Mouse (Mus musculus) lung, postnatal 0 days (tissue): ENCODE data around the gene Rcn1. TPM values are rescaled to one million over a fixed set of nuclear protein-coding genes. Genes with fewer than 3 reads are reported as not detected.

ENCODE experiments used
- ATAC-seq: fragments of 200-750 bp; cut with Nextera tagmentation; 2 replicates; pipeline ENCODE4 v1.8.0; 2017; ENCODE audit warnings: moderate library complexity
- DNase-seq: peaks from one replicate; pipeline ENCODE4 v3.0.0-alpha.2; 2016; ENCODE audit warnings: low spot score
- H3K27ac ChIP-seq: fragments of 300-500 bp; sonication (generic); 2 replicates; pipeline ENCODE4 v1.5.1; 2014; ENCODE audit warnings: antibody characterized with exemption, mild to moderate bottlenecking, low read length, mixed read lengths
- H3K27me3 ChIP-seq: fragments of 300-500 bp; sonication (generic); replicated peaks from 2 replicates; pipeline ENCODE4 v1.6.1; 2014; ENCODE audit warnings: low read length, mixed read lengths; ENCODE audit not compliant: insufficient read depth
- H3K36me3 ChIP-seq: fragments of 300-500 bp; sonication (generic); 2 replicates; pipeline ENCODE4 v1.6.1; 2014; ENCODE audit warnings: low read length, mixed read lengths; ENCODE audit not compliant: insufficient read depth
- H3K4me1 ChIP-seq: fragments of 300-500 bp; sonication (generic); 2 replicates; pipeline ENCODE4 v1.6.1; 2014; ENCODE audit warnings: antibody characterized with exemption, low read depth, low read length, mixed read lengths; ENCODE audit not compliant: insufficient read depth
- H3K4me2 ChIP-seq: fragments of 300-500 bp; sonication (generic); replicated peaks from 2 replicates; pipeline ENCODE4 v1.6.1; 2014; ENCODE audit warnings: low read depth, mild to moderate bottlenecking, low read length, moderate library complexity, mixed read lengths
- H3K4me3 ChIP-seq: fragments of 300-500 bp; sonication (generic); 2 replicates; pipeline ENCODE4 v1.5.1; 2014; ENCODE audit warnings: low read depth, low read length
- H3K9ac ChIP-seq: fragments of 300-500 bp; sonication (generic); replicated peaks from 2 replicates; pipeline ENCODE4 v1.6.1; 2014; ENCODE audit warnings: low read depth, mild to moderate bottlenecking
- H3K9me3 ChIP-seq: fragments of 300-500 bp; sonication (generic); 2 replicates; pipeline ENCODE4 v1.6.1; 2016; ENCODE audit warnings: low read length, mixed read lengths
- CTCF ChIP-seq: IDR thresholded peaks from 2 replicates; pipeline ENCODE4 v1.5.1; 2016; ENCODE audit warnings: antibody characterized with exemption, mild to moderate bottlenecking
- EP300 ChIP-seq: IDR thresholded peaks from 2 replicates; pipeline ENCODE4 v1.6.1; 2016; ENCODE audit warnings: antibody characterized with exemption, mild to moderate bottlenecking, control low read depth
- WGBS: fragments of 180-500 bp; shearing (Covaris S2); extraction: QIAGEN DNeasy Blood & Tissue Kit; methylation state at CpG from one replicate; pipeline ENCODE4 v1.1.7; 2014; 5-methylcytosine and 5-hydroxymethylcytosine counted together
- polyA plus RNA-seq: library from polyadenylated mRNA; unstranded; fragments of >200 nt; fragmentation: Nextera tagmentation; extraction: Ambion mirVana; gene quantifications from 2 replicates; pipeline ENCODE4 v1.2.1, GENCODE M21; 2015

The Rcn1 gene
- polyA plus RNA-seq, 1 experiment from 2014 or later: 60.1 TPM

DNA sequence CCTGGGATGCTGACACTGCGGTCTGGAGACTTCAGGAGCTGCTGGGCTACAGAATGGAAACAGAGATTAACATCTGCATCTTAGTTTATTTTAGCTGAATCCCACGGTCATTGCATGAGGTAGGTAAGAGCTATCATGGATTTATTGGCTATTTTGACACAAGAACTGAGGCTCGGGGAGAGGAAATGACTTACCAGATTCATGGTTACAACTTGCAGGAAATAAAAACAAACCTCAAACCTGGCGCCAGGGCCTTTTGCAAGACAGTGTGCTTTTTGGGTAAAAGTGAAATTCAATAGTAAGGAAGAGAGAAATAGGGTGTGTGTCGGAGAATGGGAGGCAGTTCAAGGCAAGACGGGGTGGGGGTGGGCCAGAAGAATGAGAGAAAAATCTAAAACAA, 30.8 kb upstream of the Rcn1 start:
- ATAC-seq (no peak), DNase-seq (no peak)
- TF ChIP-seq CTCF (no peak), EP300 (no peak)
- H3K27me3 ChIP-seq: no peaks in the 10 kb centered on the region
- no peaks in the 10 kb centered on the region for H3K36me3 ChIP-seq
- H3K4me2 ChIP-seq: no peak overlapping the region
- H3K4me3 ChIP-seq: no peak overlapping the region
- no peak overlapping the region for H3K9ac ChIP-seq
- H3K27ac ChIP-seq: no peak overlapping the region
- H3K9me3 ChIP-seq: no peaks in the 10 kb centered on the region
- 52% methylated on average over 6 of the region's 6 CpGs for WGBS
- H3K4me1 ChIP-seq: no peaks in the 10 kb centered on the region

DNA sequence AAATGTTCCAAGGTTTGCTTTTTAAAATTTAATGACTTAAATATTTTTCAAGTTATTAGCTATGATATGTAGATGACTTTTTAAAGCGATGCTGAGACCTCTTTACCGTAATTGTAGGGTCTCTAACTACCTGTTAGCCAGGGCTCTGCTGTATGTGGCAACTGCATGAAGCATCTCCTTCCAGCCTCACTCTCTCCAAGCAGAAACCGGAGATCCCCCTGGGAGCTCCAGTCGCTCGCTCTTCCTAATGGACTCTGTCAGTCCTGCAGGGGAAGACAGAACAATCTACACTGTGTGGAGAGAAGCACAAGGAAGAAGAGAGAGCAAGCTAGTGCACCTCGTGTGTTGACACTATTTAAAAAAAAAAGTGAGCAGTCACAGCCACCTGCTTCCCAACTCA, 29.3 kb upstream of the Rcn1 start:
- no peaks in the 10 kb centered on the region for H3K27me3 ChIP-seq
- DNase-seq (no peak), ATAC-seq (no peak)
- TF ChIP-seq CTCF (no peak), EP300 (no peak)
- WGBS: 19% methylated on average over 6 of the region's 6 CpGs
- no peak overlapping the region for H3K9ac ChIP-seq
- H3K36me3 ChIP-seq: no peaks in the 10 kb centered on the region
- H3K4me2 ChIP-seq: no peak overlapping the region
- no peak overlapping the region for H3K4me3 ChIP-seq
- no peaks in the 10 kb centered on the region for H3K4me1 ChIP-seq
- H3K9me3 ChIP-seq: no peaks in the 10 kb centered on the region
- no peak overlapping the region for H3K27ac ChIP-seq

DNA sequence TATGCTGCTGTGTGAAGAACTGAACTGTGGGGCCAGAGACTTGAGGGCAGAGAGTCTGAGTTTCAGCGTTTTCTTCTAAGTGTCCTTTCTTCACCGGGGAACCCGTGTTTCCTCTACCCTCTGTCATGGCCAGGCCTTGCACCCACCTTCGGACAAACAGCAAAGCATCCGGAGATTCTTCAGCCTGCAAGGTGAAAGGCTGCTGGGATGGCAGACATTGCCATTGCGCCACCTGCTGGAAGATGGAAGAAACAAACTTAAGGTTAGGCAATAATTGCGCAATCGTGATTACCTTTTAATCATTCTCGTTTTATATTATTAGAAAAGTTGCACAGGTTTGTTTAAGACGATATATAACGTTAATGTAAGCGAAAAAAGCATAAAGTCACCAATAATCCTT, 28.9 kb upstream of the Rcn1 start:
- Histone ChIP-seq H3K4me2 (no peak overlapping the region), H3K9ac (no peak overlapping the region), H3K9me3 (no peaks in the 10 kb centered on the region), H3K4me3 (no peak overlapping the region), H3K27me3 (no peaks in the 10 kb centered on the region), H3K36me3 (no peaks in the 10 kb centered on the region), H3K4me1 (no peaks in the 10 kb centered on the region), H3K27ac (no peak overlapping the region)
- WGBS: 2% methylated on average over 12 of the region's 12 CpGs
- DNase-seq: peak; percentile 77
- TF ChIP-seq EP300 (no peak), CTCF (peak; percentile 96)
- ATAC-seq: no peak

DNA sequence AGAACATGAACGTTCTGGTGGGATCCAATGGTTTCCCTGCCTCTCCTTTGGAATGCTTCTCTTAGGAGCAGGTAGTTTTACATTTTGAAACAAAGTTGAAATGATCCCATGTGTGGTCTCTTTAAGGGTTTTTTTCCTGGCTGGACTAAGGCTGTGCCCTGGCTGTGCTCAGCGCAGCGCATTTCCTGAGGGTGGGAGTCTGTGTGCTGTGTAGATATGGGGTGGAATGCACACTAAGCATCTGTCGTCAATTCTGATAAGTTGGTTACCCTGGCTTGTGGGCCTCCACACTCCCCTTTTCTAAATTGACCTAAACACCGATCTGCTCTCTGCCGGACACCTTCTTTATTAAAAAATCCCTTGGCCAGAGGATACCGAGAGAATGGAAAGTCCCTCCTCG, 28.3 kb upstream of the Rcn1 start:
- Histone ChIP-seq H3K9ac (no peak overlapping the region), H3K27ac (no peak overlapping the region), H3K4me1 (no peaks in the 10 kb centered on the region), H3K27me3 (no peaks in the 10 kb centered on the region), H3K4me3 (no peak overlapping the region), H3K4me2 (no peak overlapping the region), H3K36me3 (no peaks in the 10 kb centered on the region), H3K9me3 (no peaks in the 10 kb centered on the region)
- WGBS: 57% methylated on average over 8 of the region's 8 CpGs
- DNase-seq: no peak
- no peak for ATAC-seq
- TF ChIP-seq CTCF (no peak), EP300 (no peak)

DNA sequence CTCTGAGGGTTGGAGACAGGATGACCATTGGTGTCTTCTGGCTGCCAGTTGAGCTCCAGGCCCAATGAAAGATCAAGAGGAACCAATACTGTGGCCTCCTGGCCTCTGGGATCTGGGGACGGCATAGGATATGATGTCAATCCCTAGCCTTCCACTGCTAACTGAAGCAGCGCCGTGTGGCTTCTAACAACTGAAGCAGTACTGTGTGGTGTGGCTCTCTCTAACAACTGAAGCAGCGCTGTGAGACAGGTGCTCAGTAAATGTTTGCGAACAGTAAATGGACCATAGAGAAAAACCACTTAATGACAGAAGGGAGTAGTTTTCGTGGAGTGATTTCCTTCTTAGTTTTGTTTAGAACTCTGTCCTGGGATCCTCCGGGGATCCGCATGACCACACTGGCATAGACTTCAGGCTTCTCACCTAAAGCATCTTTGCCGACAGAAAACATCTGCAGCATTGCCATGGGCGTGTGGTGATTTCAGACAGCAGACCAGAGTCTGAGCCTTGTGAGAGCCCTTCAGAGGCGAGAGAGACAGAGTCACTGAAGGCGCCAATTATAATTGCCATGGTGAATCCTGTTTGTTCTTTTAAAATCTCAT, 19.6 kb upstream of the Rcn1 start:
- ATAC-seq (no peak), DNase-seq (no peak)
- Histone ChIP-seq H3K4me2 (no peak overlapping the region), H3K4me1 (no peaks in the 10 kb centered on the region), H3K27me3 (no peaks in the 10 kb centered on the region), H3K9ac (no peak overlapping the region), H3K27ac (no peak overlapping the region), H3K36me3 (no peaks in the 10 kb centered on the region), H3K9me3 (no peaks in the 10 kb centered on the region), H3K4me3 (no peak overlapping the region)
- TF ChIP-seq EP300 (no peak), CTCF (no peak)
- WGBS: 63% methylated on average over 12 of the region's 12 CpGs

DNA sequence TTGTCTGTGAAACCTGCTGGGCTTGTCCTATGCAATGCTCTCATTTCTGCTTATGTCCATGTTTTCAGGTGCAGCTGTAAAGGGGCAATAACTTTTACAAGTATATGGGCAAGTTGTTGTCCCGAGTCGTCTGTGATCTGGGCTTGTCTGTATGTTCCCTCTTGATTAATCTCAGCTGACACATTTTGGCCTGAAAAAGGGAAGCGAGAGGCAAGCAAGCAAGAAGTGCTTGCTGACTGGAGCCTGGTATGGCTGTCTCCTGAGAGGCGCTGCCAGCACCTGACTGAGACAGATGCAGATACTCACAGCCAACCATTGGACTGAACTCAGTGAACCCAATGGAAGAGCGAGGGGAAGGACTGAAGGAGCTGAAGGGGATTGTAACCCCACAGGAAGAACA, 18.5 kb upstream of the Rcn1 start:
- Histone ChIP-seq H3K27ac (no peak overlapping the region), H3K27me3 (no peaks in the 10 kb centered on the region), H3K36me3 (no peaks in the 10 kb centered on the region), H3K4me2 (no peak overlapping the region), H3K9ac (no peak overlapping the region), H3K4me1 (no peaks in the 10 kb centered on the region), H3K4me3 (no peak overlapping the region), H3K9me3 (no peaks in the 10 kb centered on the region)
- TF ChIP-seq EP300 (no peak), CTCF (no peak)
- DNase-seq (no peak), ATAC-seq (no peak)
- WGBS: 55% methylated on average over 5 of the region's 5 CpGs
